Mouse (Mus musculus): ENCODE results near the gene Chrm3.
A peak's percentile ranks its signal among the peaks of the same experiment; 100 is the strongest.

The Chrm3 gene

GRCm38 (mm10) chr13:9895045-9895625, 465.5 kb downstream of the Chrm3 start:
- DNase-seq (ENCODE audit: low read depth, low spot score): no peak

- DNase-seq (ENCODE audit: low read depth, low spot score): no peak
Observed at GRCm38 (mm10) chr13:9891088-9891487, 469.6 kb downstream of the Chrm3 start.

- DNase-seq (ENCODE audit: low read depth, low spot score): no peak
Observed at GRCm38 (mm10) chr13:9890460-9890859, 470.2 kb downstream of the Chrm3 start.

DNA sequence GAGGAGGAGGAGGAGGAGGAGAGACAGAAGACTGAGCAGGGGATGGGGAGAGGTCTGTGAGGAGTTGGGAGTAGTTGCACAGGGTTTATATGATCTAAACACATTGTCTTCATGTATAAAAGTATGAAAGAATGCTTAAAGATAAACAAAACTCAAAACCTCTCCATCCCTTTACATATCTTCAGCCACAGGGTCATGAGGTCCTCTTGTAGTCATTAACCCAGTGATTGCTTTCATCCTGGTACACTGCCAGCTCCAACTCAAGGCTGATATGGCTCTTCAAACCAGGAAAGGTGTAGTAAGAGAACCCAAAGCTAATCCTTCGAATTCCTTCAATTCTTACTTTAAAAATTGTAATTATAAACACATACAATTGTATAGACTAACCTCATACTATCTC, 470.7 kb downstream of the Chrm3 start:
- no peak for DNase-seq (ENCODE audit: low read depth, low spot score)

- no peak for DNase-seq (ENCODE audit: low read depth, low spot score)
Observed at GRCm38 (mm10) chr13:9888284-9888683, 472.4 kb downstream of the Chrm3 start.

DNA sequence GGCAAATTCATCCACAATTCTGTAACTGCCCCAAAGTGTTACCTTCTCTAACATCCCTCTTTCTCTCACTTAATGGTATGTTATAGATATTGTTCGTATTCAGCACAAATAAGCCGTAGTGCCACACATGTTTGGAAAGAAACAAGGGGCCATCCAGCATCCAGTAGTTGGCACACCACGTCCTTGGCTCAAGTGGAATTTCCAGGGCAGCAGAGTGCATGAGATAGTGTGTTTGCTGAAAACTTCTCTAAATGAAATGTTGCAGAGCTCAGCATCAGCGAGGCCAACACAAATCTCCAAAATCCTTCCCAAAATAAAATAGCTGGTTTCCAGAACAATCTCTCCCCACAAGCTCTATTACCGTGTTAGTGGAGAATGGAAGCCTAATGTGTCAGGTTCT, 473.4 kb downstream of the Chrm3 start:
- no peak for DNase-seq (ENCODE audit: low read depth, low spot score)

GRCm38 (mm10) chr13:9886465-9887135, 474.0 kb downstream of the Chrm3 start:
- no peak for DNase-seq (ENCODE audit: low read depth, low spot score)

DNA sequence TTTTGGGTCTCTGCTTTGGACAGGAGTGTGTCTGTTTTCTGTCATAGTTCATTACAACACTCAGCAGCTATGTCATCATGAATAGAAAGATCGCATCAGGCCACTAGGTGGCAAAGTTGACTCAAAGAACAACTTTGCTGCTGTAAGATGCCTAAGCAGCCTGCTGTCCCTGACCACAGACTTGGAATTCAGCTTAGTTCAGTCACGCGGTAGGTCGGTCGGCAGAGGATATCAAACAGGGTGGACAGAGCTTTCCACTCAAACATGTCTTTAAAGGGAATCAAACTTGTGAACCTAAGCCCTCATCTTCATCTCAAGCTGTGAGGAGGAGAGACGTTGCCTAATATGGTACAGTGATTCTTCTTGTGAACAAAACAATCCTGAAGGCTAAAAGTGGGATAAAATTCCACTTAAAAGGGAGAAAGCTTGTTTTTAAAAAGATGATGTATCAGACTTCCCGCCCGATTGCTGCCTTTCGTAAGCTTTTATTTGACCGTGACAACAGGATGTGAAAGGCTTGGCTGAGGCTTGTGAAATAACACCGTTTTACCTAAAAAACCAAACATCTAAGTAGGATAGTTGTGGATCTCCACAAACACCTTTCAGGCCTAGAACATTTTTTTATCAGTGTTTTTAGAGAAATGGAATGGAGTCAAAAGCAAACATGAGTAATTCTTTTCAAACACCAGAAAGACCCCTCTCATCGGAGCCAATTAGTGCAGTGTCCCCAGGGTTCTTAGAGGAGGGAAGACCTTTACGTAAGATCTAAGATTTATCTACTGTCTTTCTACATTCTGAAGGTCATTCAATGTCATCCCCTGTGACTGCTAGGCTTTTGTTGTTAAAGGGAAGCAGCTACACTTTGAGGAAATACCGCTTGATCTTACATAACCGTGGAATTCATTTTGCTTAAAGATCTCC, 478.0 kb downstream of the Chrm3 start:
- peak; percentile 64 for DNase-seq (ENCODE audit: low read depth, low spot score)

DNA sequence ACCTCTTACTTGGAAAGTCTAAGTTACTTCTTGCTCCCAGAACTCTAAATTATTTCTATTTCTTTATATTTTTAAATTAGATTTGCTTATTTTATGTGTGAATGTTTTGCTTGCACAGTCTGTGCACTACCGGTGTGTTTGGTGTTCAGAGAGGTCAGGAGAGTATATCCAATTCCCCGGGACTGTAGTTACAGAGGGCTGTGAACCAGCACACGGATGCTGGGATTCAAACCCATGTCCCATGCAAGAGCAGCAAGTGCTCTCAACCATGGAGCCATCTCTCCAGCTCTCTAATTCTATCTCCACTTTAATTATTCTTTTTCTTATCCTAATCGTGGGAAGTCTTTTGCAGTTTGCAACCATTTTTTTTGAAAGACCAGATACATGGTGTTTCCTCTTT, 478.7 kb downstream of the Chrm3 start:
- DNase-seq (ENCODE audit: low read depth, low spot score): no peak

DNA sequence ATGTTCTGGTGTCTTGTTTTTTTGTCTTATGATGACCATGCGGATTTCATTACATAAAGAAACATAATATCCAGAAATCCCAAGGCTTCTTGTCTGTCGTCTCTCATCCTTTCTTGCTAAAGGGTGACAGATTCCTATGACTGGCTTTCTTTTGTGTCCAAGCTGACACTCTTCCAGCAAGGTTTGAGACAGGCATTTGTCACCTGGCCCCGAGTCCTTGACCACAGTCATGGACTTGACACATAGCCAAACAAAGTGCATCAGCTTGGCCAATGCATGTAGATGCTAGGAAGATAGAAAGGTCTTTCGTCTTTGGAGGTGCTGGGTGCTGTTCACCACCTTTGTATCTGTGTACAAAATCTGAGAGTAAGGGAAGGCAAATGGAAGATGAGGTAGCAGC, 480.2 kb downstream of the Chrm3 start:
- no peak for DNase-seq (ENCODE audit: low read depth, low spot score)

DNA sequence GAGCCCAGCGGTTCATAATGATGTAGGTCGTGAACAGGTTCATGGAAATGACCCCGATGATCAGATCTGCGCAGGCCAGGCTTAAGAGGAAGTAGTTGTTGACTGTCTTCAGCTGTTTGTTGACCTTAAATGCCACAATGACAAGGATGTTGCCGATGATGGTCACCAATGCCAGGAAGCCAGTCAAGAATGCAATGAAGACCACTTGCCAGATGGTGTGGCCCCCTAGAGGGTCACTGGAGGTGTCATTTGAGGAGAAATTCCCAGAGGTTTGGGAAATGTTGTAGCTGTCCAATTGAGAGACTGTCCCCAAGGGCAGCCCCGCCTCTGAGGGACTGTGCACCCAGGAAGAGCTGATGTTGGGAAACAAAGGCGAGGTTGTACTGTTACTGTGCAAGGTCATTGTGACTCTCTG, 482.0 kb downstream of the Chrm3 start:
- DNase-seq (ENCODE audit: low read depth, low spot score): no peak

GRCm38 (mm10) chr13:9873377-9873776, 487.3 kb downstream of the Chrm3 start:
- DNase-seq (ENCODE audit: low read depth, low spot score): no peak

GRCm38 (mm10) chr13:9866161-9866560, 494.5 kb downstream of the Chrm3 start:
- DNase-seq (ENCODE audit: low read depth, low spot score): no peak

DNA sequence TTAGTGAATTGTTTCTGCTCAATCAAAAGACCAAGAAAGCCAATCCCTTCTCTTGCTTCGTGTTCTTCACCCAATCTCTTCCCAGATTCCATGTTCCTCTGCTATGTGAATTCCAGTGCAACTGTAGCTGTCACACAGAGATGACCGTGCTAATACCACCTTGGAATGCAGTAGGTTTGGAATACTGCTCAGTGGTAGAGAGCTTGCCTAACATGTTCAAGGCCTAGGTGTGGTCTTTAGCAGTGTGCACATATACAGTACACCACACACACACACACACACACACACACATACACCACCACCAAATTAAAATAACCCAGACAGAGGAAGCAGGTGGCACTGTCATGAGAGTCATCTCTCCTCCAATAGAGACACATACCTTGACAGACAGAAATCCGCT, 513.1 kb downstream of the Chrm3 start:
- DNase-seq (ENCODE audit: low read depth, low spot score): no peak

DNA sequence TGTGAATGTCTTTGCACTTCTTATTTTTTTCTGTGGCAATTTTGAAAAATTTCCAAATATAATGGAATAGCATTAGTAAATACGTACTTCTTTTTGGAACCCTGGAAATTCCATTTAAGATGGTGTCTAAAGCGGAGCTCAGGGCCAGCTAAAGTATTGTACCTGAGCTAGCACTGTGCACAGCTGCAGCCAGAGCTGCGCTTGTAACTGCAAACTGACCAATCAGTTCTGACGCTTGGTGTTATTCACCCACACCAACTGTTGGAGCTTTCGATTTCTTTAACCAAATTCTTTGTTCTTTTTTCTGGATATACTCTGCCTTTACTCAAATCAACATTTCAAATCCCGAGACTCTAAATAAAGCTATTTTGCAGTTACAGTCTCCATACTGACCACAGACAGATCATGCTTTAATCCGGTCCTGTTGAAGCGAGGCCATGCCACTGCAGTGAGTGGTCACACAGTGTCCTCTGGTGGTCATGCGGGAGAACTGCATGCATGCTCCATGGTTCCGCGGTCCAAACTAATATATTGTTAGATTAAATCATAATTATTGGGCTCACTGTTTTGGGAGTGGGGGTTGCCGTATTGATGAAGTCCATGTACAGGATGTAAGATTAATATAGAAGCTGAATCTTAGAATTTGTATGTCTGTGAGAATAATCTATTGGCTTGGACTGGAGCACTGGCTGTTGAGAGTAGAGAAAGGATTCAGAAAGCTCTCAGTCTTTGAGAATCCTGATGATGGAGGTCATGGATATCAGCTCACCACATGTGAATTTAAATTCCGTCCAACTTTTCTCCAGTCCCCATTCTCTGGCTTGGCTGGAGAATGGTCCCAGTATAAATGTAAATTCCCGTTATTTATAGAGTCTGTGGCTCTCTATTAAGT, 513.9 kb downstream of the Chrm3 start:
- peak; percentile 35 for DNase-seq (ENCODE audit: low read depth, low spot score)

DNA sequence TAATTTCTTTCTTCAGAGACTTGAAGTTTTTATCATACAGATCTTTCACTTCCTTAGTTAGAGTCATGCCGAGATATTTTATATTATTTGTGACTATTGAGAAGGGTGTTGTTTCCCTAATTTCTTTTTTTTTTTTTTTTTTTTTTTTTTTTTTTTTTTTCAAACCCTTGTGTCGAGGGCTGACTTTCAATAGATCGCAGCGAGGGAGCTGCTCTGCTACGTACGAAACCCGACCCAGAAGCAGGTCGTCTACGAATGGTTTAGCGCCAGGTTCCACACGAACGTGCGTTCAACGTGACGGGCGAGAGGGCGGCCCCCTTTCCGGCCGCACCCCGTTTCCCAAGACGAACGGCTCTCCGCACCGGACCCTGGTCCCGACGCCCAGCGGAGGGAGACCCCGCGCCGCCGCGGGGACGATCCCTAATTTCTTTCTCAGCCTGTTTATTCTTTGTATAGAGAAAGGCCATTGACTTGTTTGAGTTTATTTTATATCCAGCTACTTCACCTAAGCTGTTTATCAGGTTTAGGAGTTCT, 526.4 kb downstream of the Chrm3 start:
- peak; percentile 45 for DNase-seq (ENCODE audit: low read depth, low spot score)

DNA sequence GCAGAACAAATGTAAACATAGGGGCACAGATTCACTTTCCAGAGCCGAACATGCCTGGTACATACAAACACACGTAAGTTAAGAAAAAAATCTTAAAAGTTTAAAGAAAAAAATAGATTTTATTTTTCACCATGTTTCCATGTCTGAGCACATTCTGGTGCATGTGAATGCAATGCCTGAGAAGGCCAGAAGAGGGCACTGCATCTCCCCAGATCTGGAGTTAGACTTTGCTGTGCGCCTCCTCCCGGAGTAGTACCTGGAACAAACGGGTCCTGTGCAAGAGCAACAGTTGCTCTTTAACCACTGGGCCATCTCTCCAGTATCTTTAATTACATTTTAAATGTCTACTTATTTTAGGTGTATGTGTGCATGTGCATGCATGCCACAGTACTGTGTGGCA, 534.4 kb downstream of the Chrm3 start:
- DNase-seq (ENCODE audit: low read depth, low spot score): no peak

All from embryo, embryonic 11.5 days (tissue).